Mouse (Mus musculus) myocyte (in vitro differentiated cells): Measurements from ENCODE around the gene Emx1. TPM values are rescaled to one million over a fixed set of nuclear protein-coding genes. Genes with fewer than 3 reads are reported as not detected.

Experiments used
- H3K27me3 ChIP-seq: one replicate; pipeline ENCODE4 v1.6.1; 2011; ENCODE audit not compliant: control insufficient read depth, insufficient read depth, insufficient read length
- H3K36me3 ChIP-seq: one replicate; pipeline ENCODE4 v1.6.1; 2011; ENCODE audit not compliant: control insufficient read depth, insufficient read depth
- H3K4me2 ChIP-seq: one replicate; pipeline ENCODE4 v1.6.1; 2011; ENCODE audit warnings: low read depth, control low read depth
- H3K4me3 ChIP-seq: one replicate; pipeline ENCODE4 v1.5.1; 2011; ENCODE audit warnings: mild to moderate bottlenecking, control low read depth, moderate library complexity
- H3K79me2 ChIP-seq: one replicate; pipeline ENCODE4 v1.6.1; 2011; ENCODE audit not compliant: control insufficient read depth, insufficient read depth
- H3ac ChIP-seq: one replicate; pipeline ENCODE4 v1.6.1; 2011; ENCODE audit not compliant: control insufficient read depth, insufficient read length
- CEBPB ChIP-seq: IDR thresholded peaks from 2 replicates; pipeline ENCODE4 v1.6.1; 2011; ENCODE audit warnings: mild to moderate bottlenecking, moderate library complexity; ENCODE audit not compliant: poor library complexity, insufficient read depth, severe bottlenecking
- E2F4 ChIP-seq: IDR thresholded peaks from one replicate; pipeline ENCODE4 v1.6.1; 2011; ENCODE audit warnings: mild to moderate bottlenecking, control low read depth, moderate library complexity; ENCODE audit not compliant: insufficient read depth
- MAX ChIP-seq: IDR thresholded peaks from one replicate; pipeline ENCODE4 v1.6.1; 2011; ENCODE audit warnings: low read depth, mild to moderate bottlenecking, control low read depth
- MYOD1 ChIP-seq, 3 experiments: IDR thresholded peaks; one replicate each; pipeline ENCODE4 v1.6.1; 2011; ENCODE audit warnings: control low read depth in 2 of 3, low read depth in 2 of 3, mild to moderate bottlenecking in 2 of 3, moderate library complexity in 1 of 3; ENCODE audit not compliant: insufficient read length in 2 of 3, control insufficient read depth in 1 of 3
- MYOG ChIP-seq, 3 experiments: IDR thresholded peaks; one replicate each; pipeline ENCODE4 v1.6.1; 2011; ENCODE audit warnings: control low read depth in 2 of 3, low read depth in 2 of 3, mild to moderate bottlenecking in 2 of 3; ENCODE audit not compliant: insufficient read length in 2 of 3, control insufficient read depth in 1 of 3, insufficient read depth in 1 of 3
- POLR2A ChIP-seq: IDR thresholded peaks from one replicate; pipeline ENCODE4 v1.6.1; 2011; ENCODE audit warnings: low read depth, mild to moderate bottlenecking, control low read depth, moderate library complexity; ENCODE audit not compliant: insufficient read length
- POLR2AphosphoS2 ChIP-seq: IDR thresholded peaks from one replicate; pipeline ENCODE4 v1.6.1; 2011; ENCODE audit warnings: low read depth, control low read depth; ENCODE audit not compliant: insufficient read length
- REST ChIP-seq: IDR thresholded peaks from one replicate; pipeline ENCODE4 v1.6.1; 2011; ENCODE audit warnings: mild to moderate bottlenecking, control low read depth, moderate library complexity; ENCODE audit not compliant: insufficient read depth, insufficient read length
- SRF ChIP-seq: IDR thresholded peaks from one replicate; pipeline ENCODE4 v1.6.1; 2011; ENCODE audit warnings: low read depth; ENCODE audit not compliant: control insufficient read depth, insufficient read length
- TCF12 ChIP-seq: IDR thresholded peaks from one replicate; pipeline ENCODE4 v1.6.1; 2011; ENCODE audit warnings: mild to moderate bottlenecking, control low read depth; ENCODE audit not compliant: poor library complexity, insufficient read depth, severe bottlenecking
- TCF3 ChIP-seq: IDR thresholded peaks from one replicate; pipeline ENCODE4 v1.6.1; 2011; ENCODE audit warnings: low read depth, control low read depth; ENCODE audit not compliant: insufficient read length
- USF1 ChIP-seq: IDR thresholded peaks from one replicate; pipeline ENCODE4 v1.6.1; 2011; ENCODE audit warnings: low read depth, mild to moderate bottlenecking, control low read depth, moderate library complexity
- polyA plus RNA-seq: library from polyadenylated mRNA; unstranded; fragments of >200 nt; fragmentation: generic; extraction: Trizol; gene quantifications from one replicate; pipeline ENCODE4 v1.2.1, GENCODE M21; 2012; ENCODE audit warnings: missing spikeins

The Emx1 gene
- polyA plus RNA-seq, 1 experiment: not detected

- H3K27me3 ChIP-seq: peaks cover 17% of the 10 kb centered on the region
- H3ac ChIP-seq: no peak overlapping the region
- H3K4me2 ChIP-seq: no peak overlapping the region
- H3K4me3 ChIP-seq: no peak overlapping the region
- TF ChIP-seq E2F4 (no peak), MYOD1 (IDR thresholded peaks at IDR 0.05; ENCODE audit: control insufficient read depth in 1 of 3, insufficient read length in 2 of 3, low read depth in 2 of 3) (no peak), POLR2A (no peak), TCF3 (no peak), MYOG (IDR thresholded peaks at IDR 0.05; ENCODE audit: control insufficient read depth in 1 of 3, insufficient read depth in 1 of 3, insufficient read length in 2 of 3, low read depth in 2 of 3) (no peak), TCF12 (no peak), USF1 (no peak), MAX (no peak), SRF (no peak), CEBPB (no peak), REST (no peak), POLR2AphosphoS2 (no peak)
- H3K79me2 ChIP-seq: no peaks in the 10 kb centered on the region
- no peaks in the 10 kb centered on the region for H3K36me3 ChIP-seq
Observed at GRCm38 (mm10) chr6:85223498-85224150, 36.4 kb downstream of the Emx1 start.

- TF ChIP-seq REST (no peak), TCF12 (no peak), E2F4 (no peak), MYOG (IDR thresholded peaks at IDR 0.05; ENCODE audit: control insufficient read depth in 1 of 3, insufficient read depth in 1 of 3, insufficient read length in 2 of 3, low read depth in 2 of 3) (no peak), TCF3 (no peak), SRF (no peak), USF1 (no peak), CEBPB (no peak), POLR2A (no peak), POLR2AphosphoS2 (no peak), MAX (no peak), MYOD1 (IDR thresholded peaks at IDR 0.05; ENCODE audit: control insufficient read depth in 1 of 3, insufficient read length in 2 of 3, low read depth in 2 of 3) (no peak)
- no peak overlapping the region for H3ac ChIP-seq
- peaks cover 17% of the 10 kb centered on the region for H3K27me3 ChIP-seq
- H3K4me3 ChIP-seq: no peak overlapping the region
- H3K36me3 ChIP-seq: no peaks in the 10 kb centered on the region
- no peaks in the 10 kb centered on the region for H3K79me2 ChIP-seq
- H3K4me2 ChIP-seq: no peak overlapping the region
Observed at GRCm38 (mm10) chr6:85224442-85224891, 37.2 kb downstream of the Emx1 start.

- no peak overlapping the region for H3K4me3 ChIP-seq
- H3K27me3 ChIP-seq: peaks cover 20% of the 10 kb centered on the region
- H3K79me2 ChIP-seq: no peaks in the 10 kb centered on the region
- TF ChIP-seq CEBPB (no peak), POLR2AphosphoS2 (no peak), TCF12 (no peak), MAX (no peak), POLR2A (no peak), USF1 (no peak), E2F4 (no peak)
- no peaks in the 10 kb centered on the region for H3K36me3 ChIP-seq
- H3K4me2 ChIP-seq: no peak overlapping the region
- H3ac ChIP-seq: no peak overlapping the region
Observed at GRCm38 (mm10) chr6:85226570-85226969, 39.3 kb downstream of the Emx1 start.

GRCm38 (mm10) chr6:85227520-85227919 lies 40.3 kb downstream of the Emx1 start:
- Histone ChIP-seq H3K4me2 (no peak overlapping the region), H3K79me2 (no peaks in the 10 kb centered on the region), H3K27me3 (peaks cover 24% of the 10 kb centered on the region), H3K36me3 (no peaks in the 10 kb centered on the region), H3ac (no peak overlapping the region), H3K4me3 (no peak overlapping the region)
- TF ChIP-seq E2F4: no peak
- TF ChIP-seq MAX: no peak
- TF ChIP-seq CEBPB: no peak
- no peak for TF ChIP-seq POLR2A
- TF ChIP-seq TCF12: no peak
- TF ChIP-seq MYOG (IDR thresholded peaks at IDR 0.05; ENCODE audit: control insufficient read depth in 1 of 3, insufficient read depth in 1 of 3, insufficient read length in 2 of 3, low read depth in 2 of 3): no peak
- TF ChIP-seq USF1: no peak
- TF ChIP-seq TCF3: no peak
- TF ChIP-seq MYOD1 (IDR thresholded peaks at IDR 0.05; ENCODE audit: control insufficient read depth in 1 of 3, insufficient read length in 2 of 3, low read depth in 2 of 3): no peak
- no peak for TF ChIP-seq SRF
- no peak for TF ChIP-seq POLR2AphosphoS2
- TF ChIP-seq REST: no peak

GRCm38 (mm10) chr6:85230762-85231161 lies 43.5 kb downstream of the Emx1 start:
- no peaks in the 10 kb centered on the region for H3K36me3 ChIP-seq
- TF ChIP-seq MAX (no peak), SRF (no peak)
- H3K4me3 ChIP-seq: no peak overlapping the region
- H3K79me2 ChIP-seq: no peaks in the 10 kb centered on the region
- H3ac ChIP-seq: no peak overlapping the region
- H3K27me3 ChIP-seq: peaks cover 24% of the 10 kb centered on the region
- no peak overlapping the region for H3K4me2 ChIP-seq
